Mouse (Mus musculus): ENCODE measurements around the gene Wnt1.

GRCm38 (mm10) chr15:98820937-98821336 is 31.3 kb downstream of the Wnt1 start:
- TF ChIP-seq EP300 (IDR thresholded peaks at IDR 0.05; ENCODE audit: low read depth) (no peak), CTCF (IDR thresholded peaks at IDR 0.05; ENCODE audit: low read depth) (no peak)

Measured in liver, postnatal 0 days (tissue).